ENCODE assay signal across 8 mouse cellular contexts in the genomic region with DNA sequence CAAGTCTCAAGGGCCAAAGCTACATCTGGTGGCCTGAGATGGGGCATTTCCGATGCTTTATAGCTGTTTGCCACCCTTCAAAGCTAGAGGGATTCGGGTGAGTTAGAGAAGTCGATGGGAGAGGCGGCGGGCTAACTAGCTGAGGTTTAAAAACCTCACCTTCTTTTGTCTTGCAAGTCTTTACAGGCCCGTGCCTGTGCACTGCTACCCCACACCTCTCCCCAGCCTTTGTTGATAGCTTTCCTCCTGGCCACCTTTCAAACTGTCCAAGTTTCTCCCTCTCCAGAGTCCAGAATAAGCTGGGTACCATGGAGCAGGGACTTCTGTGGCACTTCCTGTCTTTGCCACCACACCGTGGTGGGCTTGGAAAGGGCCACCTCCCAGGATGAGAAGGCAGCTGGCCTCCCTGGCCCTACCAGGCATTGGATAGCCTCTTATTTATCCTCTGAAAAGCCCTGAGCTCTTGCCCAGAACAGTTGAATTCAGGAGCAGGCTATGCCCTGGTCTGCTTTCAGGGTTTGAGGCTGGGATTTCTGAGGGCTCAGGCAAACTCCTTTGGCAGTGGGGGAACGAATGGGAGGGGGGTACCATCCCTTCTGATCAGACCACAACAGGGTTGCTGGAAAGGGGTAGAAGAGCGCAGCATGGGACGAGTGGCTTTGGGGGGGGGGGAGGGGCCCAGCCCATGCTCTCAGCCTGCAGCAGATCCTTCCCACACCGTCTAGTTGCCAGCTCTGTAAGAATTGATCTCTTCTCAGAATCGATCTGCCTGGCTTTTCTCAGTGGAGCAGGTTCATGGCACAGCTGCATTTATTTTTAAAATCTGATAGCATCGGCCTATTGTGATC. TPM values are rescaled to one million over a fixed set of nuclear protein-coding genes. Genes with fewer than 3 reads are reported as not detected.
DNase-seq lines count a peak whose midpoint lies in the region; ATAC-seq lines count a peak whose summit lies in the region.

No protein-coding gene starts in this region.

- peak; percentile 89 for DNase-seq in heart, adult 11 months
- no peak for DNase-seq in heart, adult 9 months (ENCODE audit: low spot score in 2 of 2)
- DNase-seq in ES-CJ7 (ENCODE audit: low read depth, low spot score) = peak; percentile 72
- DNase-seq in frontal cortex, postnatal 25 days (ENCODE audit: low spot score in 2 of 2) = no peak
- DNase-seq in retina, embryonic 14.5 days (ENCODE audit: low spot score) = no peak
- no peak for DNase-seq in left cerebral cortex, postnatal 25 days (ENCODE audit: low spot score in 2 of 2)

- H3K27ac ChIP-seq in heart, embryonic 15.5 days = peak overlapping the region; percentile 98
- H3K27ac ChIP-seq in liver, embryonic 12.5 days = 0 out of 2 replicates have a peak overlapping the region, but pooled peaks have one; percentile 46

- WGBS in heart, embryonic 15.5 days = 24% methylated on average over 13 of the region's 13 CpGs
- 33% methylated on average over 13 of the region's 13 CpGs for WGBS in liver, embryonic 12.5 days (ENCODE audit: insufficient replicate concordance)

- no peaks in the 10 kb centered on the region for H3K9me3 ChIP-seq in heart, embryonic 15.5 days (replicated peaks)
- no peaks in the 10 kb centered on the region for H3K9me3 ChIP-seq in liver, embryonic 12.5 days (replicated peaks)

- peak overlapping the region; percentile 54 for H3K9ac ChIP-seq in heart, embryonic 15.5 days
- H3K9ac ChIP-seq in liver, embryonic 12.5 days = 0 out of 2 replicates have a peak overlapping the region, but pooled peaks have one; percentile 12

- ATAC-seq in heart, embryonic 15.5 days (replicated peaks; ENCODE audit: insufficient number of reproducible peaks, insufficient read depth, low FRiP score, low read depth) = no peak
- no peak for ATAC-seq in liver, embryonic 12.5 days

- intact Hi-C loops in left cerebral cortex, postnatal 25 days (cut with DNase I) = no loop called here

- H3K36me3 ChIP-seq in heart, embryonic 15.5 days = no peaks in the 10 kb centered on the region
- H3K36me3 ChIP-seq in liver, embryonic 12.5 days = no peaks in the 10 kb centered on the region

- no peak overlapping the region for H3K4me3 ChIP-seq in heart, embryonic 15.5 days
- H3K4me3 ChIP-seq in liver, embryonic 12.5 days = no peak overlapping the region

- H3K27me3 ChIP-seq in heart, embryonic 15.5 days = no peaks in the 10 kb centered on the region
- peaks cover 26% of the 10 kb centered on the region for H3K27me3 ChIP-seq in liver, embryonic 12.5 days (replicated peaks)

- peak overlapping the region; percentile 69 for H3K4me2 ChIP-seq in heart, embryonic 15.5 days
- peak overlapping the region; percentile 74; the same call in 1 of the 2 replicates for H3K4me2 ChIP-seq in liver, embryonic 12.5 days

- H3K4me1 ChIP-seq in heart, embryonic 15.5 days (replicated peaks) = peaks cover 86% of the 10 kb centered on the region
- peaks cover 71% of the 10 kb centered on the region for H3K4me1 ChIP-seq in liver, embryonic 12.5 days

RNA-seq across cellular contexts. Expression of a gene that starts 28.3 kb away (rescaled TPM):
- polyA plus RNA-seq in heart, embryonic 15.5 days (2015; fragmentation: Nextera tagmentation; extraction: Ambion mirVana) = 15.9 and 19.2 TPM in 2 replicates
- polyA plus RNA-seq in liver, embryonic 12.5 days (2016; fragmentation: Nextera tagmentation; extraction: Ambion mirVana) = 19.0 and 19.5 TPM in 2 replicates
- total RNA-seq in left cerebral cortex, postnatal 25 days (2021) = 100 to 1,000 TPM; 114 to 116 TPM

RNA-seq across cellular contexts. Expression of a gene that starts 43.2 kb away (rescaled TPM):
- 86.9 and 91.8 TPM in 2 replicates for polyA plus RNA-seq in heart, embryonic 15.5 days (2015; fragmentation: Nextera tagmentation; extraction: Ambion mirVana)
- polyA plus RNA-seq in liver, embryonic 12.5 days (2016; fragmentation: Nextera tagmentation; extraction: Ambion mirVana) = 37.2 and 38.4 TPM in 2 replicates
- 100 to 1,000 TPM; 113 to 120 TPM for total RNA-seq in left cerebral cortex, postnatal 25 days (2021)

RNA-seq across cellular contexts. Expression of a gene that starts 43.3 kb away (rescaled TPM):
- polyA plus RNA-seq in heart, embryonic 15.5 days (2015; fragmentation: Nextera tagmentation; extraction: Ambion mirVana) = 8.8 and 10.9 TPM in 2 replicates
- 18.5 and 18.9 TPM in 2 replicates for polyA plus RNA-seq in liver, embryonic 12.5 days (2016; fragmentation: Nextera tagmentation; extraction: Ambion mirVana)
- total RNA-seq in left cerebral cortex, postnatal 25 days (2021) = 1 to 10 TPM; 3.7 to 4.8 TPM

Comparison
In these comparisons a context has a peak if more than half of its experiments do, and no peak if none do; other contexts are left out.
1. DNase-seq: peak in heart, adult 11 months (single experiment) and ES-CJ7 (single experiment); none in heart, adult 9 months (0 of 2), frontal cortex, postnatal 25 days (0 of 2), retina, embryonic 14.5 days (single experiment) and left cerebral cortex, postnatal 25 days (0 of 2).